16 mouse cellular contexts compared by ENCODE assay signal in genomic region chr4:120741303-120741702, GRCm38 (mm10). TPM values are rescaled to one million over a fixed set of nuclear protein-coding genes. Genes with fewer than 3 reads are reported as not detected.
DNase-seq lines count a peak whose midpoint lies in the region; ATAC-seq and TF ChIP-seq lines count a peak whose summit lies in the region.
"Had no signal": no experiment of that assay in that cellular context is flagged by ENCODE, and none has a peak within 500 bp of the region (broad histone marks: within the 10 kb centered on the region; RNA-seq: fewer than 3 reads in every experiment).

No protein-coding gene starts in this region.

- no peak overlapping the region for H3K27ac ChIP-seq in left cerebral cortex, adult 2 months
- H3K27ac ChIP-seq: embryonic facial prominence, embryonic 13.5 days; forebrain, embryonic 15.5 days; heart, adult 2 months; hindbrain, embryonic 12.5 days; limb, embryonic 15.5 days; macrophage had no signal

- intact Hi-C loops in left cerebral cortex, postnatal 4 days (cut with DNase I): no loop called here
- intact Hi-C loops in left cerebral cortex, adult 2 months (cut with DNase I): no loop called here

- no peak for ATAC-seq in activated CD4-positive, CD25-positive, alpha-beta regulatory T cell, adult 4 months
- ATAC-seq: forebrain, embryonic 15.5 days had no signal

- TF ChIP-seq CTCF in left cerebral cortex, adult 2 months (IDR thresholded peaks at IDR 0.05): no peak

- DNase-seq in embryo, embryonic 11 days: peak; percentile 31
- DNase-seq in embryo, embryonic 10.5 days (ENCODE audit: low spot score): no peak
- peak; percentile 67 for DNase-seq in left cerebral cortex, postnatal 4 days
- no peak for DNase-seq in left cerebral cortex, adult 2 months (ENCODE audit: extremely low spot score in 1 of 2, low spot score in 2 of 2)
- peak; percentile 16 for DNase-seq in testis, postnatal 14 days (ENCODE audit: low spot score)
- DNase-seq in testis, postnatal 10 days (ENCODE audit: low spot score): no peak
- DNase-seq in cerebellum, adult 9-10 months: no peak
- DNase-seq: cerebellum, adult 11 months had no signal

- no peak overlapping the region for H3K4me3 ChIP-seq in left cerebral cortex, adult 2 months
- H3K4me3 ChIP-seq: embryonic facial prominence, embryonic 13.5 days; forebrain, embryonic 15.5 days; heart, adult 2 months; hindbrain, embryonic 12.5 days; limb, embryonic 15.5 days; myocyte had no signal

RNA-seq across cellular contexts. Expression of gene Kcnq4, which starts 7.1 kb away (rescaled TPM):
- total RNA-seq in left cerebral cortex, postnatal 4 days (2021): 10 to 100 TPM; 19.6 to 21.1 TPM
- 1 to 10 TPM; 6.9 to 7.5 TPM for total RNA-seq in left cerebral cortex, adult 2 months (2021)
- not detected for polyA plus RNA-seq in activated CD4-positive, CD25-positive, alpha-beta regulatory T cell, adult 4 months (2017; shearing (Covaris generic))
- polyA plus RNA-seq: macrophage had no signal

Comparison
In these comparisons a context has a peak if more than half of its experiments do, and no peak if none do; other contexts are left out.
1. DNase-seq: peak in embryo, embryonic 11 days (single experiment), left cerebral cortex, postnatal 4 days (single experiment) and testis, postnatal 14 days (single experiment); none in embryo, embryonic 10.5 days (single experiment), left cerebral cortex, adult 2 months (0 of 2), testis, postnatal 10 days (single experiment) and cerebellum, adult 9-10 months (single experiment).